Mouse (Mus musculus): ENCODE measurements around the gene Hbb-bh2. TPM values are rescaled to one million over a fixed set of nuclear protein-coding genes. Genes with fewer than 3 reads are reported as not detected.

Hbb-bh2 gene
- polyA plus RNA-seq (2014; fragmentation: Nextera tagmentation; extraction: Ambion mirVana) = not detected in 2 replicates

- Histone ChIP-seq H3K4me2 (ENCODE audit: low read depth, low read length) (no peak within 1 kb of the TSS), H3K27ac (replicated peaks; ENCODE audit: low read depth, low read length) (no peak within 1 kb of the TSS)
- no peak for DNase-seq (ENCODE audit: low spot score)
Measured at GRCm38 (mm10) chr7:103840268-103840667, at the start of gene Hbb-bh2. Gene Hbb-bh2 (minus strand): TSS chr7:103840520.

GRCm38 (mm10) chr7:103886152-103886551, 45.8 kb upstream of the Hbb-bh2 start, which contains the start of gene Olfr66:
Gene Olfr66 (minus strand): TSS chr7:103886252.
- no peaks in the 10 kb centered on the region for H3K36me3 ChIP-seq (replicated peaks; ENCODE audit: control insufficient read depth, insufficient read depth, low read depth, low read length)
- no peak within 1 kb of the TSS for H3K9ac ChIP-seq (replicated peaks; ENCODE audit: low read length)
- H3K4me2 ChIP-seq (ENCODE audit: low read depth, low read length) = no peak within 1 kb of the TSS
- ATAC-seq (replicated peaks; ENCODE audit: insufficient number of reproducible peaks, low FRiP score, low TSS enrichment, low read depth) (no peak), DNase-seq (ENCODE audit: low spot score) (no peak)
- no peaks in the 10 kb centered on the region for H3K9me3 ChIP-seq (replicated peaks; ENCODE audit: control insufficient read depth, low read length)
- H3K27ac ChIP-seq (replicated peaks; ENCODE audit: low read depth, low read length) = no peak within 1 kb of the TSS
- no peaks in the 10 kb centered on the region for H3K4me1 ChIP-seq (ENCODE audit: control insufficient read depth, insufficient read depth, low read length)
- no peaks in the 10 kb centered on the region for H3K27me3 ChIP-seq (ENCODE audit: control insufficient read depth, insufficient read depth, low read length)
- H3K4me3 ChIP-seq (ENCODE audit: low read depth, low read length) = no peak within 1 kb of the TSS

More at GRCm38 (mm10) chr7:103840268-103840667, at the start of gene Hbb-bh2:
- Histone ChIP-seq H3K27me3 (ENCODE audit: control insufficient read depth, insufficient read depth, low read length) (no peaks in the 10 kb centered on the region), H3K4me3 (ENCODE audit: low read depth, low read length) (no peak within 1 kb of the TSS), H3K4me1 (ENCODE audit: control insufficient read depth, insufficient read depth, low read length) (no peaks in the 10 kb centered on the region), H3K36me3 (replicated peaks; ENCODE audit: control insufficient read depth, insufficient read depth, low read depth, low read length) (no peaks in the 10 kb centered on the region), H3K9ac (replicated peaks; ENCODE audit: low read length) (no peak within 1 kb of the TSS), H3K9me3 (replicated peaks; ENCODE audit: control insufficient read depth, low read length) (no peaks in the 10 kb centered on the region)
- no peak for ATAC-seq (replicated peaks; ENCODE audit: insufficient number of reproducible peaks, low FRiP score, low TSS enrichment, low read depth)
- 77% methylated on average over 3 of the region's 3 CpGs for WGBS

- H3K4me2 ChIP-seq (ENCODE audit: low read depth, low read length) = no peak overlapping the region
- H3K36me3 ChIP-seq (replicated peaks; ENCODE audit: control insufficient read depth, insufficient read depth, low read depth, low read length) = no peaks in the 10 kb centered on the region
- no peaks in the 10 kb centered on the region for H3K27me3 ChIP-seq (ENCODE audit: control insufficient read depth, insufficient read depth, low read length)
- no peaks in the 10 kb centered on the region for H3K4me1 ChIP-seq (ENCODE audit: control insufficient read depth, insufficient read depth, low read length)
- no peak overlapping the region for H3K4me3 ChIP-seq (ENCODE audit: low read depth, low read length)
- H3K9ac ChIP-seq (replicated peaks; ENCODE audit: low read length) = no peak overlapping the region
- DNase-seq (ENCODE audit: low spot score) = no peak
- no peak for ATAC-seq (replicated peaks; ENCODE audit: insufficient number of reproducible peaks, low FRiP score, low TSS enrichment, low read depth)
- WGBS = 84% methylated on average over 2 of the region's 2 CpGs
- no peak overlapping the region for H3K27ac ChIP-seq (replicated peaks; ENCODE audit: low read depth, low read length)
- no peaks in the 10 kb centered on the region for H3K9me3 ChIP-seq (replicated peaks; ENCODE audit: control insufficient read depth, low read length)
Measured at GRCm38 (mm10) chr7:103877093-103877492, 36.8 kb upstream of the Hbb-bh2 start.

- H3K4me3 ChIP-seq (ENCODE audit: low read depth, low read length) = no peak overlapping the region
- ATAC-seq (replicated peaks; ENCODE audit: insufficient number of reproducible peaks, low FRiP score, low TSS enrichment, low read depth) = no peak
- H3K27ac ChIP-seq (replicated peaks; ENCODE audit: low read depth, low read length) = no peak overlapping the region
- H3K9ac ChIP-seq (replicated peaks; ENCODE audit: low read length) = no peak overlapping the region
- DNase-seq (ENCODE audit: low spot score) = no peak
- no peaks in the 10 kb centered on the region for H3K9me3 ChIP-seq (replicated peaks; ENCODE audit: control insufficient read depth, low read length)
- no peaks in the 10 kb centered on the region for H3K36me3 ChIP-seq (replicated peaks; ENCODE audit: control insufficient read depth, insufficient read depth, low read depth, low read length)
- WGBS = 54% methylated on average over 5 of the region's 5 CpGs
- H3K4me2 ChIP-seq (ENCODE audit: low read depth, low read length) = no peak overlapping the region
- H3K27me3 ChIP-seq (ENCODE audit: control insufficient read depth, insufficient read depth, low read length) = no peaks in the 10 kb centered on the region
- no peaks in the 10 kb centered on the region for H3K4me1 ChIP-seq (ENCODE audit: control insufficient read depth, insufficient read depth, low read length)
Measured at GRCm38 (mm10) chr7:103874451-103874850, 34.1 kb upstream of the Hbb-bh2 start.

- H3K4me2 ChIP-seq (ENCODE audit: low read depth, low read length) = no peak overlapping the region
- peak; percentile 43 for DNase-seq (ENCODE audit: low spot score)
- ATAC-seq (replicated peaks; ENCODE audit: insufficient number of reproducible peaks, low FRiP score, low TSS enrichment, low read depth) = no peak
- H3K4me3 ChIP-seq (ENCODE audit: low read depth, low read length) = no peak overlapping the region
- H3K27ac ChIP-seq (replicated peaks; ENCODE audit: low read depth, low read length) = no peak overlapping the region
- no peaks in the 10 kb centered on the region for H3K4me1 ChIP-seq (ENCODE audit: control insufficient read depth, insufficient read depth, low read length)
- H3K9me3 ChIP-seq (replicated peaks; ENCODE audit: control insufficient read depth, low read length) = no peaks in the 10 kb centered on the region
- 8% methylated on average over 1 of the region's 1 CpGs for WGBS
- H3K36me3 ChIP-seq (replicated peaks; ENCODE audit: control insufficient read depth, insufficient read depth, low read depth, low read length) = no peaks in the 10 kb centered on the region
- H3K27me3 ChIP-seq (ENCODE audit: control insufficient read depth, insufficient read depth, low read length) = no peaks in the 10 kb centered on the region
- no peak overlapping the region for H3K9ac ChIP-seq (replicated peaks; ENCODE audit: low read length)
Measured at GRCm38 (mm10) chr7:103873064-103873463, 32.7 kb upstream of the Hbb-bh2 start.

GRCm38 (mm10) chr7:103870667-103871066, 30.3 kb upstream of the Hbb-bh2 start:
- no peaks in the 10 kb centered on the region for H3K4me1 ChIP-seq (ENCODE audit: control insufficient read depth, insufficient read depth, low read length)
- ATAC-seq (replicated peaks; ENCODE audit: insufficient number of reproducible peaks, low FRiP score, low TSS enrichment, low read depth) (no peak; the same call in 1 of the 2 replicates), DNase-seq (ENCODE audit: low spot score) (no peak)
- H3K4me3 ChIP-seq (ENCODE audit: low read depth, low read length) = no peak overlapping the region
- no peak overlapping the region for H3K27ac ChIP-seq (replicated peaks; ENCODE audit: low read depth, low read length)
- no peaks in the 10 kb centered on the region for H3K27me3 ChIP-seq (ENCODE audit: control insufficient read depth, insufficient read depth, low read length)
- H3K36me3 ChIP-seq (replicated peaks; ENCODE audit: control insufficient read depth, insufficient read depth, low read depth, low read length) = no peaks in the 10 kb centered on the region
- no peak overlapping the region for H3K4me2 ChIP-seq (ENCODE audit: low read depth, low read length)
- H3K9me3 ChIP-seq (replicated peaks; ENCODE audit: control insufficient read depth, low read length) = no peaks in the 10 kb centered on the region
- H3K9ac ChIP-seq (replicated peaks; ENCODE audit: low read length) = no peak overlapping the region

- H3K9ac ChIP-seq (replicated peaks; ENCODE audit: low read length) = no peak overlapping the region
- H3K4me1 ChIP-seq (ENCODE audit: control insufficient read depth, insufficient read depth, low read length) = no peaks in the 10 kb centered on the region
- no peaks in the 10 kb centered on the region for H3K27me3 ChIP-seq (ENCODE audit: control insufficient read depth, insufficient read depth, low read length)
- no peaks in the 10 kb centered on the region for H3K9me3 ChIP-seq (replicated peaks; ENCODE audit: control insufficient read depth, low read length)
- H3K4me3 ChIP-seq (ENCODE audit: low read depth, low read length) = no peak overlapping the region
- no peak overlapping the region for H3K4me2 ChIP-seq (ENCODE audit: low read depth, low read length)
- no peaks in the 10 kb centered on the region for H3K36me3 ChIP-seq (replicated peaks; ENCODE audit: control insufficient read depth, insufficient read depth, low read depth, low read length)
- ATAC-seq (replicated peaks; ENCODE audit: insufficient number of reproducible peaks, low FRiP score, low TSS enrichment, low read depth) (no peak), DNase-seq (ENCODE audit: low spot score) (no peak)
- no peak overlapping the region for H3K27ac ChIP-seq (replicated peaks; ENCODE audit: low read depth, low read length)
Measured at GRCm38 (mm10) chr7:103865716-103866115, 25.4 kb upstream of the Hbb-bh2 start.

- 84% methylated on average over 3 of the region's 3 CpGs for WGBS
- no peak for DNase-seq (ENCODE audit: low spot score)
- Histone ChIP-seq H3K27ac (replicated peaks; ENCODE audit: low read depth, low read length) (no peak overlapping the region), H3K4me2 (ENCODE audit: low read depth, low read length) (no peak overlapping the region), H3K4me3 (ENCODE audit: low read depth, low read length) (no peak overlapping the region), H3K36me3 (replicated peaks; ENCODE audit: control insufficient read depth, insufficient read depth, low read depth, low read length) (no peaks in the 10 kb centered on the region), H3K9ac (replicated peaks; ENCODE audit: low read length) (no peak overlapping the region), H3K4me1 (ENCODE audit: control insufficient read depth, insufficient read depth, low read length) (no peaks in the 10 kb centered on the region), H3K9me3 (replicated peaks; ENCODE audit: control insufficient read depth, low read length) (no peaks in the 10 kb centered on the region), H3K27me3 (ENCODE audit: control insufficient read depth, insufficient read depth, low read length) (no peaks in the 10 kb centered on the region)
- no peak for ATAC-seq (replicated peaks; ENCODE audit: insufficient number of reproducible peaks, low FRiP score, low TSS enrichment, low read depth)
Measured at GRCm38 (mm10) chr7:103861531-103861930, 21.2 kb upstream of the Hbb-bh2 start.

All from embryonic facial prominence, embryonic 11.5 days (tissue).